Mouse (Mus musculus) brain, embryonic 14.5 days (tissue): ENCODE measurements around the gene Chd3.

Source experiments
- CTCF ChIP-seq: fragments of 200-500 bp; IDR thresholded peaks from 2 replicates; pipeline ENCODE4 v1.5.1; 2012; ENCODE audit warnings: inconsistent platforms, mild to moderate bottlenecking, moderate library complexity, borderline replicate concordance; ENCODE audit not compliant: insufficient read depth, insufficient read length; ENCODE audit errors: extremely low read depth
- POLR2A ChIP-seq: fragments of 200-500 bp; IDR thresholded peaks from 2 replicates; pipeline ENCODE4 v1.6.1; 2012; ENCODE audit warnings: mild to moderate bottlenecking, inconsistent platforms, borderline replicate concordance; ENCODE audit not compliant: poor library complexity, insufficient read depth, insufficient read length, severe bottlenecking; ENCODE audit errors: extremely low read depth

DNA sequence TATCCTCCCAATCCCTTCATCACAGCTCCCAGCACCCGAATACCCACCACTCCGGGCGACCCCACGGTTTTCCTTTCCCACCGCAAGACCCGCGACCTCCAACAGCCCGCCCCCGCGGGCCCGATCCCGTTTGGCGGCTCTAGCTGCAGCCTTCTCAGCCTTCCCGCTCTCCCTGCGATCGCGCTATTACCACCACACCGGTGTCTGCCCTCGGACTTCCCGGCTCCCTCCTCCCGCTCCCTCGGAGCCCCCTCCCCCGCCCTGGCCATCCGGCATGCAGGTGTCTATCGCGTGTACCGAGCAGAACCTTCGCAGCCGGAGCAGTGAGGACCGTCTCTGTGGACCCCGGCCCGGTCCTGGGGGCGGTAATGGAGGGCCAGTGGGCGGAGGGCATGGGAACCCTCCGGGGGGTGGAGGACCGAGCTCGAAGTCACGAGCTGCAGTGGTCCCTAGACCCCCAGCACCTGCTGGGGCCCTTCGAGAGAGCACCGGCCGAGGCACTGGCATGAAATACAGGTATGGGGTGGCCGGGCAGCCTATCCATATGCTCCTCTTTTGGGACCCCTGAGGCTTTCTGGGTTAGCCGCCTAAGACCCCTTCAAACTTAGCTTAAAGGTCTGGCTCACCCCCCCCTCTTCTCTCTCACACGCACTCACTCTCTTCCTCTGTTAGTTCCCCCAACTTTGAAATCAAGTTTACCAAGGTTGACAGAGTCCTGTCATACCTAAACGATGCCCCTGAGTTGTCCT, 42.6 kb downstream of the Chd3 start:
- TF ChIP-seq POLR2A (no peak), CTCF (no peak)
